ENCODE assay signal across 8 mouse cellular contexts in genomic region chr7:75983029-75983808, GRCm38 (mm10).
DNase-seq lines count a peak whose midpoint lies in the region; ATAC-seq and TF ChIP-seq lines count a peak whose summit lies in the region.

No protein-coding gene starts in this region.

- no peaks in the 10 kb centered on the region for H3K9me3 ChIP-seq in heart, embryonic 10.5 days
- H3K9me3 ChIP-seq in hindbrain, postnatal 0 days (ENCODE audit: low read length), result no peaks in the 10 kb centered on the region
- no peaks in the 10 kb centered on the region for H3K9me3 ChIP-seq in midbrain, postnatal 0 days (ENCODE audit: low read length)

- peaks cover 5% of the 10 kb centered on the region for H3K4me1 ChIP-seq in heart, embryonic 10.5 days
- no peaks in the 10 kb centered on the region for H3K4me1 ChIP-seq in hindbrain, postnatal 0 days (ENCODE audit: insufficient read depth, low read length)
- no peaks in the 10 kb centered on the region for H3K4me1 ChIP-seq in midbrain, postnatal 0 days (ENCODE audit: insufficient read depth, low read length)

- no peak overlapping the region for H3K27ac ChIP-seq in heart, embryonic 10.5 days
- H3K27ac ChIP-seq in hindbrain, postnatal 0 days, result no peak overlapping the region
- H3K27ac ChIP-seq in midbrain, postnatal 0 days (ENCODE audit: low read depth, low read length), result no peak overlapping the region

- 27% methylated on average over 22 of the region's 23 CpGs for WGBS in heart, embryonic 10.5 days
- 7% methylated on average over 23 of the region's 23 CpGs for WGBS in hindbrain, postnatal 0 days
- WGBS in midbrain, postnatal 0 days, result 9% methylated on average over 23 of the region's 23 CpGs

- H3K36me3 ChIP-seq in heart, embryonic 10.5 days, result no peaks in the 10 kb centered on the region
- H3K36me3 ChIP-seq in hindbrain, postnatal 0 days (ENCODE audit: insufficient read depth, low read length), result no peaks in the 10 kb centered on the region
- H3K36me3 ChIP-seq in midbrain, postnatal 0 days (ENCODE audit: insufficient read depth, low read length), result no peaks in the 10 kb centered on the region

- H3K27me3 ChIP-seq in heart, embryonic 10.5 days (ENCODE audit: insufficient read depth, poor library complexity, severe bottlenecking), result peaks cover 7% of the 10 kb centered on the region; the same call in 1 of the 2 replicates
- no peaks in the 10 kb centered on the region for H3K27me3 ChIP-seq in hindbrain, postnatal 0 days (ENCODE audit: insufficient read depth, low read length)
- no peaks in the 10 kb centered on the region for H3K27me3 ChIP-seq in midbrain, postnatal 0 days (ENCODE audit: insufficient read depth, low read length)

- peak overlapping the region; percentile 32 for H3K4me3 ChIP-seq in heart, embryonic 10.5 days
- H3K4me3 ChIP-seq in hindbrain, postnatal 0 days (ENCODE audit: low read length), result peak overlapping the region; percentile 14; the same call in 1 of the 2 replicates
- H3K4me3 ChIP-seq in midbrain, postnatal 0 days (ENCODE audit: low read depth, low read length), result no peak overlapping the region

- TF ChIP-seq CTCF in hindbrain, postnatal 0 days (IDR thresholded peaks at IDR 0.05; ENCODE audit: low read depth), result no peak
- no peak for TF ChIP-seq CTCF in midbrain, postnatal 0 days (IDR thresholded peaks at IDR 0.05)

- H3K9ac ChIP-seq in hindbrain, postnatal 0 days (replicated peaks; ENCODE audit: low read length), result 0 out of 2 replicates have a peak overlapping the region, but pooled peaks have one; percentile 21
- no peak overlapping the region for H3K9ac ChIP-seq in midbrain, postnatal 0 days (replicated peaks; ENCODE audit: low read length, poor library complexity, severe bottlenecking)

- ATAC-seq in hindbrain, postnatal 0 days, result peak; percentile 68
- ATAC-seq in midbrain, postnatal 0 days (ENCODE audit: low FRiP score), result peak; percentile 31; the same call in 1 of the 2 replicates
- no peak for ATAC-seq in megakaryocyte, adult 5-6 weeks (ENCODE audit: poor library complexity, severe bottlenecking)

- no peak for DNase-seq in heart, embryonic 10.5 days (ENCODE audit: low spot score)
- DNase-seq in heart, adult 9 months (ENCODE audit: low spot score in 2 of 2), result no peak
- DNase-seq in embryo, embryonic 11.5 days (ENCODE audit: low read depth, low spot score), result peak; percentile 16
- peak; percentile 57 for DNase-seq in hindbrain, postnatal 0 days (ENCODE audit: low spot score)
- DNase-seq in midbrain, postnatal 0 days (ENCODE audit: low spot score), result peak; percentile 40
- DNase-seq in natural killer cell, adult 2 months (ENCODE audit: low spot score in 2 of 2), result no peak
- no peak for DNase-seq in spleen, postnatal 10 days (ENCODE audit: low spot score in 2 of 2)

- peak overlapping the region; percentile 50 for H3K4me2 ChIP-seq in hindbrain, postnatal 0 days (ENCODE audit: low read depth, low read length)
- H3K4me2 ChIP-seq in midbrain, postnatal 0 days (ENCODE audit: low read depth, low read length, poor library complexity, severe bottlenecking), result peak overlapping the region; percentile 34

Comparison
In these comparisons a context has a peak if more than half of its experiments do, and no peak if none do; other contexts are left out.
1. DNase-seq: peak in embryo, embryonic 11.5 days (single experiment), hindbrain, postnatal 0 days (single experiment) and midbrain, postnatal 0 days (single experiment); none in heart, embryonic 10.5 days (single experiment), heart, adult 9 months (0 of 2), natural killer cell, adult 2 months (0 of 2) and spleen, postnatal 10 days (0 of 2).